Mouse (Mus musculus): Measurements from ENCODE around the gene Tpbg. TPM values are rescaled to one million over a fixed set of nuclear protein-coding genes. Genes with fewer than 3 reads are reported as not detected.

Tpbg gene
- polyA plus RNA-seq, 1 experiment from 2014 or later, result 14.5 TPM

DNA sequence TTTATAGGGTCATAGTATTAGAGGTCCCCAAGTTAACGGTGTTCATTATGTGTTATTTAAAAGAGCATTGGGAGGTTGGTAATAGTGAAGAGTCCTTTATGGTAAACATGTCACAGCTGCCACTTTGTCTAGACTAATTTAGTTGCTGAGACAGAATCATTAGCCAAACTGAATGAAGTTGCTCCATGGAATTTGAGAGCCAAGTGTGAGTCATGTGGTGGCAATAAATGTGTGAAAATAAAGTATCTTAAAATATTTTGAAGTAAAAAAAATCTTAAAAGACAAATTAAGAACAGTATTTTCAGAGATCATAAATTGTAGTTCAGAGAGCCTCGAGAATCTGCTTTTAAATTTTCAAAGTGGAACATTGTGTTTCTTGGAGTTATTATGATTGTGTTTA lies 4.0 kb downstream of the Tpbg start:
- 73% methylated on average over 2 of the region's 2 CpGs for WGBS
- H3K4me3 ChIP-seq, result no peak overlapping the region
- H3K36me3 ChIP-seq (replicated peaks), result peaks cover 24% of the 10 kb centered on the region
- peaks cover 15% of the 10 kb centered on the region for H3K27me3 ChIP-seq (replicated peaks; ENCODE audit: low read depth, poor library complexity, severe bottlenecking)
- no peak for DNase-seq (ENCODE audit: low spot score)
- H3K9me3 ChIP-seq, result no peaks in the 10 kb centered on the region
- H3K4me1 ChIP-seq, result peaks cover 25% of the 10 kb centered on the region
- no peak overlapping the region for H3K27ac ChIP-seq (replicated peaks)

DNA sequence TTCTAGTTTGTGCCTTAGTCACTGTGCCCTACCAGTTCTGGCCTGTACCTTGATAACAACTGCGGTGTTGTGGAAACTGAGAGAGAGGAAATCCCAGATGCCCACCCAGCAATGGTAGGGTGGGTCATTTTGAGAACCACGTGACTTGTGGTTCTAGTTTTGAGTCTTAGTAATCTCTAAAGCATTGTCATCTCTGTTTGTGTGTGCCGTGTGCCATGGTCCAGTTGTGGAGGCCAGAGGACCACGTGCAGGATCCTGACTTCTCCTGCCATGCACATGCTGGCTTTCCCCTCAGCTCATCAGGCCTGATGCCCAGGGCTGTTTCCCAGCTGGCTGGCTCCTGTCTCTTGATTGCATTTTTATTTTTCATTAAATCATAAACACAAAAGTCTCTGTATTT lies 12.6 kb downstream of the Tpbg start:
- H3K4me3 ChIP-seq, result no peak overlapping the region
- H3K27me3 ChIP-seq (replicated peaks; ENCODE audit: low read depth, poor library complexity, severe bottlenecking), result no peaks in the 10 kb centered on the region
- H3K9me3 ChIP-seq, result no peaks in the 10 kb centered on the region

GRCm38 (mm10) chr9:85856511-85856910 lies 14.3 kb downstream of the Tpbg start:
- Histone ChIP-seq H3K27ac (replicated peaks) (no peak overlapping the region), H3K36me3 (replicated peaks) (no peaks in the 10 kb centered on the region), H3K4me1 (peaks cover 9% of the 10 kb centered on the region; the same call in 1 of the 2 replicates), H3K9me3 (no peaks in the 10 kb centered on the region), H3K4me3 (no peak overlapping the region), H3K27me3 (replicated peaks; ENCODE audit: low read depth, poor library complexity, severe bottlenecking) (no peaks in the 10 kb centered on the region)
- WGBS, result 76% methylated on average over 6 of the region's 6 CpGs
- DNase-seq (ENCODE audit: low spot score), result no peak

More for the DNA sequence above, 12.6 kb downstream of the Tpbg start:
- DNase-seq (ENCODE audit: low spot score), result no peak
- Histone ChIP-seq H3K4me1 (peaks cover 5% of the 10 kb centered on the region; the same call in 1 of the 2 replicates), H3K36me3 (replicated peaks) (0 out of 2 replicates have a peak, but pooled peaks cover under 1% of the 10 kb centered on the region), H3K27ac (replicated peaks) (no peak overlapping the region)
- WGBS, result 87% methylated on average over 4 of the region's 4 CpGs

DNA sequence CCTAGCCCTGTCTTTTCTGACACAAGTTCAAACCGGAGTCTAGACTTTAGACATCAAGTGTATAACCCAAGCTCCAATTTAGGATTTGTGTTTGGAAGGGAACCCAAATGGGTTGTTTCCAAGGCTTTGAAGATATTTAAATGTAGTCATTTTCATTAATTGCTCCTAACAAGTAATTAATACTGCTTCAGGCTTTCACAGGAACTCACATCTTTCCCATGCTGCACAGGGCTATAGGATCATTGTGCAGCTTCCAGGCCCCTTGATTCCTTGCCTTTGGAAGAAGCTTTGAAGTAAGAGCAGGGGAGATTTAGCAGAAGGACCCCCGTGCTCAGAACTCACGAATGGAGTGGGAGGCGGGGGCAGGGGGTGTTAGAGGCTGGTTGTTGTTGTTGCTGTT lies 18.9 kb downstream of the Tpbg start:
- DNase-seq (ENCODE audit: low spot score), result no peak
- WGBS, result 51% methylated on average over 4 of the region's 4 CpGs
- Histone ChIP-seq H3K36me3 (replicated peaks) (no peaks in the 10 kb centered on the region), H3K4me1 (peaks cover 10% of the 10 kb centered on the region; the same call in 1 of the 2 replicates), H3K4me3 (no peak overlapping the region), H3K27ac (replicated peaks) (no peak overlapping the region), H3K27me3 (replicated peaks; ENCODE audit: low read depth, poor library complexity, severe bottlenecking) (no peaks in the 10 kb centered on the region), H3K9me3 (no peaks in the 10 kb centered on the region)

- no peak overlapping the region for H3K27ac ChIP-seq (replicated peaks)
- no peaks in the 10 kb centered on the region for H3K27me3 ChIP-seq (replicated peaks; ENCODE audit: low read depth, poor library complexity, severe bottlenecking)
- H3K4me1 ChIP-seq, result peaks cover 5% of the 10 kb centered on the region; the same call in 1 of the 2 replicates
- no peak for DNase-seq (ENCODE audit: low spot score)
- H3K4me3 ChIP-seq, result no peak overlapping the region
- WGBS, result 90% methylated on average over 6 of the region's 6 CpGs
- H3K36me3 ChIP-seq (replicated peaks), result no peaks in the 10 kb centered on the region
- H3K9me3 ChIP-seq, result no peaks in the 10 kb centered on the region
These were observed 20.4 kb downstream of the Tpbg start for GRCm38 (mm10) chr9:85862562-85862961.

- no peaks in the 10 kb centered on the region for H3K27me3 ChIP-seq (replicated peaks; ENCODE audit: low read depth, poor library complexity, severe bottlenecking)
- H3K9me3 ChIP-seq, result no peaks in the 10 kb centered on the region
- H3K36me3 ChIP-seq (replicated peaks), result no peaks in the 10 kb centered on the region
- no peaks in the 10 kb centered on the region for H3K4me1 ChIP-seq
- no peak overlapping the region for H3K27ac ChIP-seq (replicated peaks)
- no peak for DNase-seq (ENCODE audit: low spot score)
- WGBS, result 80% methylated on average over 7 of the region's 7 CpGs
- no peak overlapping the region for H3K4me3 ChIP-seq
These were observed 30.7 kb downstream of the Tpbg start for GRCm38 (mm10) chr9:85872908-85873307.

DNA sequence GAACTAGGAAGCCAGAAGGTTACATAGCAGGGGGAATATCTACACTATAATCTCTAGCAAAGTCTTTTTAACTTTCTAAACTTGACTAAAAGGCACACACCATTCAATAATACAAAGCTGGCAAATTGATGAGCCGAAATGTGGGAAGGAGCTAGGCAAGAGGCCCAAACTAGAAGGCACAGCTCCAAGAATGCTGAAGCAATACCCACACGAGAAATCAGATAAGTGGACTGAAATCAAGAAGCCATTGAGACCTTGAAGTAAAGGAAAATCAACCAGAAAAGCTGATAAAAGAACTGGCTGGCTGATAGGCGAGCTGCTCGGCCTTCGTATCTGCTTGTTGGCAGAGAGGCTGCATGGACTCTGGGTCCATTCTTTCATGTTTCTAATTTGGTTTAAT lies 51.5 kb downstream of the Tpbg start:
- 89% methylated on average over 5 of the region's 5 CpGs for WGBS
- Histone ChIP-seq H3K4me3 (no peak overlapping the region), H3K4me1 (no peaks in the 10 kb centered on the region), H3K36me3 (replicated peaks) (no peaks in the 10 kb centered on the region), H3K27ac (replicated peaks) (no peak overlapping the region), H3K27me3 (replicated peaks; ENCODE audit: low read depth, poor library complexity, severe bottlenecking) (no peaks in the 10 kb centered on the region), H3K9me3 (no peaks in the 10 kb centered on the region)
- DNase-seq (ENCODE audit: low spot score), result no peak

Other genes starting within 250 kb of the Tpbg start
- 35.9 and 36.1 TPM in 2 replicates for gene Ibtk, start 93.0 kb upstream of the Tpbg start, polyA plus RNA-seq (2016; fragmentation: Nextera tagmentation; extraction: Ambion mirVana)